Mouse (Mus musculus): ENCODE measurements around the gene Ppm1d.

- TF ChIP-seq POLR2A (IDR thresholded peaks at IDR 0.05; ENCODE audit: borderline replicate concordance, low read depth, low read length) = no peak
- peak; percentile 41; the same call in 1 of the 2 replicates for TF ChIP-seq CTCF (IDR thresholded peaks at IDR 0.05; ENCODE audit: low read depth, low read length)
Measured at GRCm38 (mm10) chr11:85382055-85382454, 71.0 kb downstream of the Ppm1d start.
